Mouse (Mus musculus) liver, adult 2 months (tissue): ENCODE results near the gene Npw. TPM values are rescaled to one million over a fixed set of nuclear protein-coding genes. Genes with fewer than 3 reads are reported as not detected.

ENCODE experiments used
- DNase-seq: peaks from one replicate; pipeline ENCODE4 v3.0.0-alpha.2; 2011; ENCODE audit warnings: low read depth, low spot score; ENCODE audit errors: extremely low read depth
- H3K27ac ChIP-seq: fragments of 200-500 bp; replicated peaks from 2 replicates; pipeline ENCODE4 v1.5.1; 2012; ENCODE audit warnings: low read depth, mild to moderate bottlenecking, control low read depth, inconsistent platforms, low read length; ENCODE audit not compliant: insufficient read depth
- H3K27me3 ChIP-seq: fragments of 200-500 bp; 2 replicates; pipeline ENCODE4 v1.6.1; 2012; ENCODE audit warnings: mild to moderate bottlenecking, moderate library complexity, low read length, inconsistent platforms; ENCODE audit not compliant: control insufficient read depth, insufficient read depth
- H3K36me3 ChIP-seq: fragments of 200-500 bp; 2 replicates; pipeline ENCODE4 v1.6.1; 2012; ENCODE audit warnings: low read length, inconsistent platforms; ENCODE audit not compliant: control insufficient read depth, insufficient read depth
- H3K4me1 ChIP-seq: fragments of 200-500 bp; 2 replicates; pipeline ENCODE4 v1.6.1; 2011; ENCODE audit warnings: low read length; ENCODE audit not compliant: control insufficient read depth, insufficient read depth
- H3K4me3 ChIP-seq: fragments of 200-500 bp; 2 replicates; pipeline ENCODE4 v1.5.1; 2011; ENCODE audit warnings: low read depth, mild to moderate bottlenecking, control low read depth, low read length, moderate library complexity; ENCODE audit not compliant: insufficient read depth
- H3K79me2 ChIP-seq: fragments of 200-500 bp; 2 replicates; pipeline ENCODE4 v1.6.1; 2012; ENCODE audit warnings: inconsistent platforms, mild to moderate bottlenecking, low read length, moderate library complexity; ENCODE audit not compliant: control insufficient read depth, insufficient read depth
- H3K9ac ChIP-seq: fragments of 200-500 bp; 2 replicates; pipeline ENCODE4 v1.6.1; 2012; ENCODE audit warnings: low read depth, mild to moderate bottlenecking, control low read depth, inconsistent platforms, low read length
- CTCF ChIP-seq: fragments of 200-500 bp; IDR thresholded peaks from 2 replicates; pipeline ENCODE4 v1.5.1; 2011; ENCODE audit warnings: low read depth, low read length, control low read depth
- POLR2A ChIP-seq: fragments of 200-500 bp; IDR thresholded peaks from 2 replicates; pipeline ENCODE4 v1.6.1; 2011; ENCODE audit warnings: low read length, control low read depth; ENCODE audit not compliant: insufficient read depth; ENCODE audit errors: extremely low read depth
- WGBS: fragments of 180-500 bp; shearing (Covaris S2); methylation state at CpG from one replicate; pipeline ENCODE4 v1.1.7; 2018; 5-methylcytosine and 5-hydroxymethylcytosine counted together
- polyA plus RNA-seq: library from polyadenylated mRNA; depleted of rRNA; stranded (reverse); fragments of >200 nt; gene quantifications from 2 replicates; pipeline ENCODE4 v1.2.3, GENCODE M21; 2012
- total RNA-seq: library from RNA; depleted of rRNA; stranded (reverse); fragments of >200 nt; gene quantifications from 2 replicates; pipeline ENCODE4 v1.2.3, GENCODE M21; 2014

The Npw gene
- total and polyA plus RNA-seq, 2 experiments: not detected

DNA sequence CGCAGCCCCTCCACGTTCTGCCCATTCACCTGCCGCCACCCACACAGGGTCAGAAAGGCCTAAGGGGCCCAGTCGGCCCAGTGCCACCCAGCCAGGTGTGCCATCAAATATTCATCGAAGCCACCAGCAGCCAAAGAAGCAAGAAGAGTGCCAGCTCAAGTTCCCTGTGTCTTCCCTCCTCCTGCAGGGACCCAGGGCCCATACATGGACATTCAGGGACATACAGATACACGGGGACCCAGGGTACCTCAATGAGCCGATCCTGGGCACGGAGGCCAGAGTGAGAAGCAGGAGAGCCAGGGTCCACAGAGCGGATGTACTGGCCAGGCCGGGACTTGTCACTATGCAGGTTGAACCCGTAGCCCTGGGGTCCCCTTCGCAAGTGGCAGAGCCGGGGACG lies 16.3 kb downstream of the Npw start:
- 93% methylated on average over 14 of the region's 14 CpGs for WGBS
- H3K4me1 ChIP-seq: no peaks in the 10 kb centered on the region

GRCm38 (mm10) chr17:24640581-24640980 lies 17.7 kb downstream of the Npw start:
- TF ChIP-seq POLR2A: no peak
- no peak for TF ChIP-seq CTCF

More for the DNA sequence above, 16.3 kb downstream of the Npw start:
- no peaks in the 10 kb centered on the region for H3K27me3 ChIP-seq
- no peaks in the 10 kb centered on the region for H3K79me2 ChIP-seq
- H3K27ac ChIP-seq: no peak overlapping the region
- no peak for TF ChIP-seq POLR2A
- no peak for TF ChIP-seq CTCF
- peaks cover 5% of the 10 kb centered on the region; the same call in 1 of the 2 replicates for H3K36me3 ChIP-seq
- no peak for DNase-seq
- H3K9ac ChIP-seq: no peak overlapping the region
- H3K4me3 ChIP-seq: no peak overlapping the region

DNA sequence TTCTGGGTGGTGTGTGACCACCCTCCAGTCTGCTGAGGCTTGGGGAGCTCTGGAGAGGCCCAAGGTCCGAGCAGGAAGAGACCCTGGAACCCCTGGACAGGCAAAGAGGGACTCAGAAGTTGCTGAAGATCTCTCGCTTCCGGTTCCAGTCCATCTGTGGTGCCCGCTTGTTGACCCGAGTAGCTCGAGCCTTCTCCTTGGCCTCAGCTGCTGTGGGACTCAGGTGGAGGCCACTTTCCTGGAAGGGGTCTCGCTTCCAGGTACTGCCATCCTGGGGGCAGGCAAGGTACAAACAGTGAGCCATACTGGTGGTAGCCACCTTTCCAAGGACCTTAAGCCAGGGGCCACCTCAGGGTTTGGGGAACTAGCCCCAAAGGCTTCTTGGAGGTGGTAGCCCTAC lies 18.1 kb downstream of the Npw start:
- Histone ChIP-seq H3K4me3 (no peak overlapping the region), H3K27ac (no peak overlapping the region), H3K79me2 (no peaks in the 10 kb centered on the region), H3K36me3 (peaks cover 5% of the 10 kb centered on the region; the same call in 1 of the 2 replicates), H3K27me3 (no peaks in the 10 kb centered on the region), H3K9ac (no peak overlapping the region), H3K4me1 (0 out of 2 replicates have a peak, but pooled peaks cover 3% of the 10 kb centered on the region)
- TF ChIP-seq CTCF (no peak), POLR2A (no peak)
- 91% methylated on average over 7 of the region's 7 CpGs for WGBS
- DNase-seq: no peak

More at GRCm38 (mm10) chr17:24640581-24640980, 17.7 kb downstream of the Npw start:
- DNase-seq: no peak
- peaks cover 5% of the 10 kb centered on the region; the same call in 1 of the 2 replicates for H3K36me3 ChIP-seq
- H3K4me1 ChIP-seq: 0 out of 2 replicates have a peak, but pooled peaks cover 3% of the 10 kb centered on the region
- 94% methylated on average over 15 of the region's 15 CpGs for WGBS
- no peaks in the 10 kb centered on the region for H3K27me3 ChIP-seq
- H3K9ac ChIP-seq: no peak overlapping the region
- H3K27ac ChIP-seq: no peak overlapping the region
- H3K4me3 ChIP-seq: no peak overlapping the region
- H3K79me2 ChIP-seq: no peaks in the 10 kb centered on the region

DNA sequence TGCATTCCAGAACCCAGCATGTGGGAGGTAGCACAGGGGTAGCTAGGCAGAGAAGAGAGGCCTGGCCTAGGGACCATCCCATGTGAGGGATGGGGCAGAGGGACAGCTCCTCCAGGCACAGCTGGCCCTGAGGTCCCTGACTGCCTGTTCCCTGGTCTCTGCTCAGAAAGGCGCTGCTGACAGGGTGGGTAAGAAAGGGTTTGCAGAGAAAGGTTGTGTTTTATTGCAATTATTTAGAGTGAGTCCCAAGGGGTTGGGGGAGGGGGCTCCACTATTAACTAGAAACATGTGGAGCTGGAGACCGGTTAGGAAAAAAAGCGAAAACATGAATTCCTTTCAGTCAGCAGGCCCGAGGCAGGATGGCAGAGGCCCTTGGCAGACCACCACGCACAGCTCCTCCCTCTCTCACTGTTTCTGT lies 18.7 kb downstream of the Npw start:
- no peak for DNase-seq
- Histone ChIP-seq H3K27ac (peak overlapping the region; percentile 34; the same call in 1 of the 2 replicates), H3K9ac (no peak overlapping the region; the same call in 1 of the 2 replicates), H3K4me3 (no peak overlapping the region), H3K36me3 (peaks cover 5% of the 10 kb centered on the region; the same call in 1 of the 2 replicates), H3K79me2 (no peaks in the 10 kb centered on the region), H3K4me1 (0 out of 2 replicates have a peak, but pooled peaks cover 3% of the 10 kb centered on the region), H3K27me3 (no peaks in the 10 kb centered on the region)
- TF ChIP-seq POLR2A (no peak), CTCF (no peak)
- 91% methylated on average over 5 of the region's 5 CpGs for WGBS

DNA sequence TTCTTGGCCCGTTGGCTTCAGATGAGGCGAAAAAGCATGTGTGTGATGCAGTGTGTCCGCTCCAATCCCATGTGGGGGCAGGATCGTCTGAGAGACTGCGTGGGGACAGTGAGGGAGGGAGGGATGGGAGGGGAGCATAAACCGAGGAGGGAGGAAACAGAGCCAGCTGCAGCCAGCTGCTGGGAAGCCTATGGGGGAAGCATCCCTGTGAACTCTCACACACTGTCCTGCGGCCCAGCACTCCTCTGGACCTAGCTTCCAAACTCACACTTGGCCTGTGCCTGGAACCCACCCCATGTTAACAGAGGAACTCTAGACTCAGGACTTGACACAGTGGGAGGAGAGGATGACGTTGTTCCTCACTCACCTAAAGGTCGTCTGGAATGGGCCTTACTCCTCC lies 19.4 kb downstream of the Npw start:
- H3K27ac ChIP-seq: no peak overlapping the region
- DNase-seq: peak; percentile 44
- WGBS: 83% methylated on average over 9 of the region's 9 CpGs

DNA sequence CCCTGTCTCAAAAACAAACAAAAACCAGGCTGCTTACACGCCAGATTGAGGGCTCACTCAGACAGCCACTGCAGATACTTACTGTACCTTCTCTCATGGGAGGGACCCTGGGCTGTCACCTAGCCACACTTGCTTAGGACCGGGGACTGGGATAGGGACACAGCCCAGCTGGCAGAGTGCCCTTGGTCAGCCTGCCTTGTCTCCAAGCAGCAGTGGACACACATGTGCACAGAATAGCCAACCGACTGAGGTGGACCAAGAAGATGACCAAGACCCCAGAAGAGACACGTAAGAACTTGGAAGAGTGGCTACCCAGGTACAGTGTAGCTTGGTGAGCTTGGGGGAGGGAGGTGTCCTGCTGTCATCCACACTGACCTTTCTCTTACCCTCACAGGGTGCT lies 20.0 kb downstream of the Npw start:
- Histone ChIP-seq H3K27me3 (no peaks in the 10 kb centered on the region), H3K4me3 (no peak overlapping the region), H3K27ac (no peak overlapping the region), H3K36me3 (peaks cover 5% of the 10 kb centered on the region; the same call in 1 of the 2 replicates), H3K9ac (no peak overlapping the region), H3K4me1 (peaks cover 5% of the 10 kb centered on the region), H3K79me2 (no peaks in the 10 kb centered on the region)
- TF ChIP-seq POLR2A (no peak), CTCF (no peak)
- WGBS: 71% methylated on average over 4 of the region's 4 CpGs
- DNase-seq: no peak

More for the DNA sequence above, 19.4 kb downstream of the Npw start:
- no peak for TF ChIP-seq POLR2A
- TF ChIP-seq CTCF: no peak
- Histone ChIP-seq H3K27me3 (no peaks in the 10 kb centered on the region), H3K4me3 (no peak overlapping the region), H3K9ac (no peak overlapping the region), H3K79me2 (no peaks in the 10 kb centered on the region), H3K36me3 (peaks cover 5% of the 10 kb centered on the region; the same call in 1 of the 2 replicates), H3K4me1 (0 out of 2 replicates have a peak, but pooled peaks cover 3% of the 10 kb centered on the region)
